Mouse (Mus musculus) gonadal fat pad, adult 2 months (tissue): ENCODE data around the gene Tmc7. TPM values are rescaled to one million over a fixed set of nuclear protein-coding genes. Genes with fewer than 3 reads are reported as not detected.

ENCODE experiments used
- DNase-seq: peaks from one replicate; pipeline ENCODE4 v3.0.0-alpha.2; 2012; ENCODE audit warnings: low read depth
- polyA plus RNA-seq: library from polyadenylated mRNA; depleted of rRNA; stranded (reverse); fragments of >200 nt; gene quantifications from 2 replicates; pipeline ENCODE4 v1.2.3, GENCODE M21; 2012; rRNA removed

Tmc7 gene
- polyA plus RNA-seq, 1 experiment, result 1.3 TPM

- DNase-seq, result no peak
These were observed 84.6 kb downstream of the Tmc7 start for GRCm38 (mm10) chr7:118499784-118500435.

GRCm38 (mm10) chr7:118498984-118499783 is 85.4 kb downstream of the Tmc7 start:
- no peak for DNase-seq

- no peak for DNase-seq
These were observed 89.5 kb downstream of the Tmc7 start for GRCm38 (mm10) chr7:118494892-118495579.

GRCm38 (mm10) chr7:118493892-118494291 is 90.6 kb downstream of the Tmc7 start:
- no peak for DNase-seq

GRCm38 (mm10) chr7:118491431-118492147 is 92.9 kb downstream of the Tmc7 start, which contains the start of gene Itpripl2:
Gene Itpripl2 (minus strand): TSS chr7:118491975.
- no peak for DNase-seq

DNA sequence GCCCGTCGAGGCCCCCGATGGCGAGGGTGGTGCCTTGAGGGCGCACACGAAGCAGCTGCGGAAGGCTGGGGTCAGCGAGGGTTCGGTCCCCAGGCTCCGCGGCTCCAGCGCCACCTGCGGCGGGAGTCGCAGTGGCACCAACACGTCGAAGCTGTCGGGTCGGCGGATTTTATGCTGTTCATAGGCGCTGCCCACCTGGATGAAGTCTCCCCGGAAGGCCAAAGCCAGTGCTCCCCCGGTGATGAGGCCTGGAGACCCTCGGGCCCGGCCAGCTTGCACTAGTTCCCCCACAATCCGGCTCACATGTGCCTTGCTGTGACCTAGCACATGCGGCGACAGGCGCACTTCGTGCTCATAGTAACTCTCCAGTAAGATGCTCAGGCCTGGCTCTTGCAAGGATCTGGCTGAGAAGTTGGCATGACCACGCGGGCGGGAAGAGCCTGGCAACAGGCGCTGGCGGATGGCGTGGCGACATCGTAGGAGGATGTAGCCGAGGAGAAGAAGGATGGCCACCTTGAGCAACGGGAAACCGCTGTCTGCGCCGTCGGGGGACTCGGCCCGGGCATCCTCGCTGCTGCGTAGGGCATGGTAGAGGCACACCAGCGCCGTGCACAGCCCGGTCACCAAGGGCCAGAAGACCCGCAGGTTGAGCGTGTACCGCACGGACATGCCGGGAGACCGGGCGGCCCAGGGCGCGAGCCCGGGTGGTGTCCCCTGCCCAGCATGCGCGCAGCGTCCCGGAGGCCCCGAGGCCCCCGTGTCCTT is 93.7 kb downstream of the Tmc7 start:
- no peak for DNase-seq

DNA sequence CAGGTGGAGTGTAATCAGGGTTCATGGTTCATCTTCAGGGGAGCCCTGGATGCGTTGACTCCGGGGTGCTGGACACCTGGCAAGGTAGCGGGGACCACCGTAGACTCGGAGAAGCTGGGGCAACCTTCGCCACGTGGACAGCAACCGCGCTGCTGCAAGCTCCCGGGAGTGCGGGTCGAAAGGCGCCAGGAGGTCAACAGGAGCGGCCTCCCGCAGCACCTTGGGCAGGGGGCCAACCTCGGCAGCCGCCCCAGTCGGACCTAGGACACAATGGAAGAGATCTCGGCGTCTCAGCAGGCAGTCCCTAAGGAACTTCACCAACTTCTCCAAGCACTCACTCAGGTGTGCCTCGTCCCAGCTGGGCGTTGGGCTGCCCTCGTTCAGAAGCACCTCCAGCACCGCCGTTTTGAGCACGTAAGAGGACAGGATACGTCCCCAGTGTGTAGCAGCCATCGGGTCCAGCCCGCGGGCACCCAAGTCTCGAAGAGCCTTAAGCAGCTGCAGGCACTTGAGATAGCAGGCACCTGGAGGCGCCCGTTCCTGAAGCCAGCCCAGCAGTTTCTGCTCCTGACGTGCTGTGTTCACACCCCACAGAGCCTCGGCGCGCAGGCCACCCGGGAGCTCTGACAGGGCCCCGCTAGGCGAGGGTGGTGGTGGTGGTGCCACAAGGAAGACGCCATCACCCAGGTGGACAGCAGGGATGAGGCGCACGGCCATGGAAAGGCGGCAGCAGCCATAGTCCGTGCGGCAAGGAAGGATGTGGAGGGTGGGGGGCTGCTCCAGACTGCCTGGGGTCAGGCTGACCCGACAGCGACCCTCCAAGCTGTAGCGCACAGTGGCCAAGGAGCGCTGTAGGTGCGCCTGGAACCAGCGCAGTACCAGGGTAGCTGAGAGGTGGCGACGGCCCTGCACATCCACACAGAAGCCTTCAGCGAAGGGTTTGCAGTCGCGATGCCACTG is 94.5 kb downstream of the Tmc7 start:
- DNase-seq, result no peak

DNA sequence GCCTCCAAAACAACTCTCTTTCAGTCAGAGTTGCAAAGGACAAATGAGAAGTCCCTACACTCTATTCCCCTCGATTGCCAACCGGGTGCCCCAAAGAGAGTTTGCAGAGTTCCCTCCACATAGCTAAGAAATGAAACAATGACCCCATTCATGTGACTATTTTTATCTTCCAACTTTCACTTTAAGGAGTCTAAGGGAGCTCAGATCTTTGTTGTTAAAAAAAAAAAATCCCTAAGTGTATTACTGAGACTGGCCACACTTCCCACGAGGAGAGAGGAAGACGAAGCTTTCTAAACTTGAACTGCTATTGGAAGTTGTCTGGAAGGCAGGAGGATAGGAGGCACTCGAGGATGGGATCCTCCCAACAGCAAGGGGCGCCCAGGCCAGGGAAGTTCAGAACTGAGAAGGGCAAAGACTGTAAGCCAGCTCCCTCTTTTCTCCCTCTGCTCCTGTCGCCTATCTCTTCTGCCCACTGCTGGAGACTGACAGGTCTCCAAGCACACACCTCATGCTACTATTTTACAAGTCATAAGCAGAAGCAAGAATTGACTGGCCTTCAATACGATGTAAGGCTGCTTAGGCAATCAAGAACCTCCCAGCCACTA is 96.4 kb downstream of the Tmc7 start:
- DNase-seq, result no peak

DNA sequence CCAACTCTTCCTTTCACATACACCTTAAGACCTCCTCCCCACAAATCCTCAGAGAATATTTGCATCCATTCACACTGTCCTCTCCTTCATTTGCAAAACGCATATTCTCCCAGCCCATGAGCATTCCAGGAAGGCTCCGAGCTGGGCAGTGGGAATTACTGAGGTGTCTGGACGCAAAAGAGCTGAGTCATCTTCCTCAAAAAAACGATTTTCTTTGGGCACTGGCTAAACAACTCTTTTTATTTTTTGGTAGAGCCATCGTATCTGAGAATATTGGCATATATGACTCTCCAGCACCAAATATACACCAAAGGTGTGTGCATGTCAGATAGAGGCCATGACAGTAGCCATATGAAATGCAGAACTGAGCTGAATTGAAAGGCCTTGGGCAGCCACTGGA is 97.6 kb downstream of the Tmc7 start:
- no peak for DNase-seq

Other genes with a start within 250 kb of the Tmc7 start
- gene Syt17, start 136.5 kb downstream of the Tmc7 start, polyA plus RNA-seq, result 0.62 and 0.69 TPM in 2 replicates
- 8.6 and 8.9 TPM in 2 replicates for gene Itpripl2, start 92.8 kb downstream of the Tmc7 start, polyA plus RNA-seq
- gene Coq7, start 51.4 kb downstream of the Tmc7 start, polyA plus RNA-seq, result 45.8 and 51.6 TPM in 2 replicates
- 21.6 and 26.3 TPM in 2 replicates for gene Tmc5, start 12.6 kb upstream of the Tmc7 start, polyA plus RNA-seq
- gene Gde1, start 121.0 kb upstream of the Tmc7 start, polyA plus RNA-seq, result 118 and 129 TPM in 2 replicates
- gene Ccp110, start 127.8 kb upstream of the Tmc7 start, polyA plus RNA-seq, result 3.2 and 4.4 TPM in 2 replicates
- gene Vps35l, start 155.5 kb upstream of the Tmc7 start, polyA plus RNA-seq, result 52.2 and 53.7 TPM in 2 replicates